Mouse (Mus musculus): ENCODE data around the gene St8sia4. TPM values are rescaled to one million over a fixed set of nuclear protein-coding genes. Genes with fewer than 3 reads are reported as not detected.

Gene St8sia4
- total and polyA plus RNA-seq, 2 experiments: 0.06 to 1.6 TPM

DNA sequence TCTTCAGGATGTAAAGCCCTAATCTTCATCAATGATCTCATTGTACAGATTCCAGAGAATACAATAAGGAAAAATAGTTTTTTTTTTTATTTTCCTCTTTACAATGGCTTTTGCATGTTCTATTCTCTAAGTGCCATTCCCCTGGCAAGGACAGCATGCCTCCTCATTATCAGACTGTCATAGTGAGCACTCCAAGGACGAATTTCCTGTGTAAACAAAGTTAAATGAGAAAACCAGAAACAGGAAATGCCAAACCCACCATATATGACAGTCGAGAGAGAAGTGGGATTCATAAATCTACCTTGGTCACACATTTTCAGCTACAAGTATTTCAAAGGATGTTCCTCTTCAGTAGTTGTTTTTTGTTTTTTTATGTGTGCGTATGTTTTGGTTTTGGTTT, 49.2 kb downstream of the St8sia4 start:
- H3K4me1 ChIP-seq (ENCODE audit: control insufficient read depth, insufficient read depth, low read length): no peaks in the 10 kb centered on the region
- H3K9ac ChIP-seq (ENCODE audit: low read depth, low read length): no peak overlapping the region
- TF ChIP-seq CTCF (IDR thresholded peaks at IDR 0.05; ENCODE audit: low read depth, low read length) (no peak), POLR2A (IDR thresholded peaks at IDR 0.05; ENCODE audit: extremely low read depth, insufficient read depth, low read length) (no peak)
- DNase-seq (ENCODE audit: extremely low read depth, low read depth, low spot score): no peak
- no peaks in the 10 kb centered on the region for H3K27me3 ChIP-seq (ENCODE audit: control insufficient read depth, insufficient read depth, low read length)
- no peak overlapping the region for H3K27ac ChIP-seq (replicated peaks; ENCODE audit: insufficient read depth, low read depth, low read length)
- H3K36me3 ChIP-seq (ENCODE audit: control insufficient read depth, insufficient read depth, low read length): no peaks in the 10 kb centered on the region
- no peaks in the 10 kb centered on the region for H3K79me2 ChIP-seq (ENCODE audit: control insufficient read depth, insufficient read depth, low read length)
- 55% methylated on average over 3 of the region's 3 CpGs for WGBS
- no peak overlapping the region for H3K4me3 ChIP-seq (ENCODE audit: insufficient read depth, low read depth, low read length)

DNA sequence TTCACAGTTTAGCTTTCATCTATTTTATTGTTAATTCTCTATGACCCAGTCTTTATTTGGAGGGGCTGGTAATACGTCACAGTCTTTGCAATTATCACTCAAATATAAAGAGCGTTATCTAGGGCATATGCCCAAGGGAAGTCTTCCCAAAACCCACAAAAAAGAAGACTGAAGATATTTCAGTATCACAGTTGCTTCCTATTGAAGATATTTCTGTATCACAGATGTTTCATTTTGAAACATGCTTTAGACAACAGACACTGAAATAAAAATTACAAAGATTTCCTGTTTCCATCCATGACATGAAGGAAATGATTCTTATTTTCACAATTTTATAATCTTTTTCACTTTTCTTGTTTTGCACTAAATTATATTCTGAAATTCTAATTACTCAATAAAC, 57.4 kb downstream of the St8sia4 start:
- Histone ChIP-seq H3K4me3 (ENCODE audit: insufficient read depth, low read depth, low read length) (no peak overlapping the region), H3K9ac (ENCODE audit: low read depth, low read length) (no peak overlapping the region), H3K4me1 (ENCODE audit: control insufficient read depth, insufficient read depth, low read length) (no peaks in the 10 kb centered on the region), H3K36me3 (ENCODE audit: control insufficient read depth, insufficient read depth, low read length) (no peaks in the 10 kb centered on the region), H3K27me3 (ENCODE audit: control insufficient read depth, insufficient read depth, low read length) (no peaks in the 10 kb centered on the region), H3K27ac (replicated peaks; ENCODE audit: insufficient read depth, low read depth, low read length) (no peak overlapping the region), H3K79me2 (ENCODE audit: control insufficient read depth, insufficient read depth, low read length) (no peaks in the 10 kb centered on the region)
- WGBS: 83% methylated on average over 2 of the region's 2 CpGs
- no peak for TF ChIP-seq CTCF (IDR thresholded peaks at IDR 0.05; ENCODE audit: low read depth, low read length)
- DNase-seq (ENCODE audit: extremely low read depth, low read depth, low spot score): no peak

DNA sequence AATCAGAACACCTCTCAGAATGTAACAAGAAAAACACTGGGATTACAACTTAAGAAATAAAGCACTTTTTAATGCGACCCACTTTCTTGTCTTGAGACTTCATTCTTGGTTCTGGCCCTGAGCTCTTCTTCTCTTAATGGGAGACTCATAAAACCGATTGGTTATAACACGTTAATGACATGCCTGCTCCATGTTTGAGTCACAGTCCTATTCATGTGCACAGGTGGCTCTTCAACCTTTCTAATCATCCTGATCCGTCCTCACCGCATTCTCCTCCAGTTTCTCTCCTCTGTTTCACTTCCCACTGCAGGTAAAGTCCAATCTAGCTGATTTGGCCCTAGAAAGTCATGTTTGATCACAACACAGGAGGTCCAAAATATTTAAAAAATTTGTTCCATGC, 58.3 kb downstream of the St8sia4 start:
- Histone ChIP-seq H3K4me3 (ENCODE audit: insufficient read depth, low read depth, low read length) (no peak overlapping the region), H3K27ac (replicated peaks; ENCODE audit: insufficient read depth, low read depth, low read length) (no peak overlapping the region), H3K27me3 (ENCODE audit: control insufficient read depth, insufficient read depth, low read length) (no peaks in the 10 kb centered on the region), H3K79me2 (ENCODE audit: control insufficient read depth, insufficient read depth, low read length) (no peaks in the 10 kb centered on the region), H3K4me1 (ENCODE audit: control insufficient read depth, insufficient read depth, low read length) (no peaks in the 10 kb centered on the region), H3K36me3 (ENCODE audit: control insufficient read depth, insufficient read depth, low read length) (no peaks in the 10 kb centered on the region), H3K9ac (ENCODE audit: low read depth, low read length) (no peak overlapping the region)
- 72% methylated on average over 5 of the region's 5 CpGs for WGBS
- TF ChIP-seq CTCF (IDR thresholded peaks at IDR 0.05; ENCODE audit: low read depth, low read length) (no peak), POLR2A (IDR thresholded peaks at IDR 0.05; ENCODE audit: extremely low read depth, insufficient read depth, low read length) (no peak)
- DNase-seq (ENCODE audit: extremely low read depth, low read depth, low spot score): no peak

DNA sequence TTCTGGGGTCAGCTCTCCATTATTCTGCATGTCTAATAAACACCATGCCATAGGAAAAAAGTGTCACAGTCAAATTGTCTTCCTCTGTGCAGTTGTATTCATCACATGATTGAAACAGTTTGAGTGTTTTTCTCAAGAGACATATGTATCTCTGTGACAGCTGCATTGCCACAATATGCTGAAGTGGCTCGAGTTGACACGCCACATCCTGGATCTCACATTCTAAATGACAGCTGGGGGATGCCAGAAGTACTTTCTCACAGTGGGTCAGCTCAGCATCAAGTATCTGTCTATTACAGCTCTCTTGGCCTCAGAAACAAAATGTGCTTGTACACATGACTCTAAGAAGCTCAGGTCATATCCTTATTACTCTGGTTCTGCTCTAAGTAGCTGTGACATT, 61.9 kb downstream of the St8sia4 start:
- no peak for DNase-seq (ENCODE audit: extremely low read depth, low read depth, low spot score)
- no peaks in the 10 kb centered on the region for H3K4me1 ChIP-seq (ENCODE audit: control insufficient read depth, insufficient read depth, low read length)
- 75% methylated on average over 2 of the region's 2 CpGs for WGBS
- H3K79me2 ChIP-seq (ENCODE audit: control insufficient read depth, insufficient read depth, low read length): no peaks in the 10 kb centered on the region
- no peaks in the 10 kb centered on the region for H3K36me3 ChIP-seq (ENCODE audit: control insufficient read depth, insufficient read depth, low read length)
- TF ChIP-seq CTCF (IDR thresholded peaks at IDR 0.05; ENCODE audit: low read depth, low read length) (no peak), POLR2A (IDR thresholded peaks at IDR 0.05; ENCODE audit: extremely low read depth, insufficient read depth, low read length) (no peak)
- no peak overlapping the region for H3K4me3 ChIP-seq (ENCODE audit: insufficient read depth, low read depth, low read length)
- H3K27ac ChIP-seq (replicated peaks; ENCODE audit: insufficient read depth, low read depth, low read length): no peak overlapping the region
- no peak overlapping the region for H3K9ac ChIP-seq (ENCODE audit: low read depth, low read length)
- no peaks in the 10 kb centered on the region for H3K27me3 ChIP-seq (ENCODE audit: control insufficient read depth, insufficient read depth, low read length)

DNA sequence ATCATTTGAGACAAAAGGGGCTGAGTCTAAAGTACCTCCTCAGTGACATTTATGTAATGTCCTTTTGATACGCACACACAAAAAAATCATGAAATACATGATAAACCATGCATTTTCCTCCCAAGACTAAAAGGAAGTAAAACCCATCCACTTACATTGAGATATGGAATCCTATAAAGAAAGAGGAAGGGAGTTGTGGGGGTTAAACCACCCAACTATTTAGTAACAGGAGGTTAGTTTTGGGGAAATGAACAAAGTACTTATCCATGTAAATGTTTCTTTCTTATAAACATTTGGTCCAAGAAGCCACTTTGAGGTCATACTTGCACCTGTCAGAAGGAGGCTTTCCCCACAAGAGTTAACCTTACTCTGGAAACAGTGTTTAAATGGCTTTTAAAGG, 69.3 kb downstream of the St8sia4 start:
- H3K27me3 ChIP-seq (ENCODE audit: control insufficient read depth, insufficient read depth, low read length): no peaks in the 10 kb centered on the region
- no peaks in the 10 kb centered on the region for H3K4me1 ChIP-seq (ENCODE audit: control insufficient read depth, insufficient read depth, low read length)
- TF ChIP-seq POLR2A (IDR thresholded peaks at IDR 0.05; ENCODE audit: extremely low read depth, insufficient read depth, low read length) (no peak), CTCF (IDR thresholded peaks at IDR 0.05; ENCODE audit: low read depth, low read length) (no peak)
- DNase-seq (ENCODE audit: extremely low read depth, low read depth, low spot score): peak; percentile 8
- 89% methylated on average over 1 of the region's 1 CpGs for WGBS
- no peaks in the 10 kb centered on the region for H3K36me3 ChIP-seq (ENCODE audit: control insufficient read depth, insufficient read depth, low read length)
- H3K9ac ChIP-seq (ENCODE audit: low read depth, low read length): no peak overlapping the region
- H3K4me3 ChIP-seq (ENCODE audit: insufficient read depth, low read depth, low read length): no peak overlapping the region
- no peak overlapping the region for H3K27ac ChIP-seq (replicated peaks; ENCODE audit: insufficient read depth, low read depth, low read length)
- H3K79me2 ChIP-seq (ENCODE audit: control insufficient read depth, insufficient read depth, low read length): no peaks in the 10 kb centered on the region

DNA sequence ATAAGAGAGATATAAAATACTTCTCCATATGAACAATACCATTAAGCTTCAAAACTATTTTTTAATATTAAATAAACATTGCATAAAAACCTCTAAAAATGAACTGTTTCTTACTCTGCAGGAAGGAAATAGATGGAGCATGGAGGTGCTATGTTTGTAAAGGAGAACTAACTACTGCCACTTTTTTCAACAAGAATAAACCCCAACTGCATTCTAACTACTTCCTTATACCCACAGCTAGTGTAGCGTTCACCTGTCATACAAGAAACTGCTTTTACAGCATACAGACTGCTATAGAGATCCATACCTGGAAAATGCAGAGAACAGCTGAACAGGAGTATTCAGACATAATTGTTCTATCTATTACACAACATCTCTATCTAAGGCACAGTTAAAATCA, 70.5 kb downstream of the St8sia4 start:
- no peaks in the 10 kb centered on the region for H3K27me3 ChIP-seq (ENCODE audit: control insufficient read depth, insufficient read depth, low read length)
- H3K9ac ChIP-seq (ENCODE audit: low read depth, low read length): no peak overlapping the region
- no peak for DNase-seq (ENCODE audit: extremely low read depth, low read depth, low spot score)
- TF ChIP-seq CTCF (IDR thresholded peaks at IDR 0.05; ENCODE audit: low read depth, low read length) (no peak), POLR2A (IDR thresholded peaks at IDR 0.05; ENCODE audit: extremely low read depth, insufficient read depth, low read length) (no peak)
- WGBS: 87% methylated on average over 1 of the region's 1 CpGs
- no peak overlapping the region for H3K4me3 ChIP-seq (ENCODE audit: insufficient read depth, low read depth, low read length)
- no peaks in the 10 kb centered on the region for H3K79me2 ChIP-seq (ENCODE audit: control insufficient read depth, insufficient read depth, low read length)
- no peaks in the 10 kb centered on the region for H3K4me1 ChIP-seq (ENCODE audit: control insufficient read depth, insufficient read depth, low read length)
- H3K36me3 ChIP-seq (ENCODE audit: control insufficient read depth, insufficient read depth, low read length): no peaks in the 10 kb centered on the region
- H3K27ac ChIP-seq (replicated peaks; ENCODE audit: insufficient read depth, low read depth, low read length): no peak overlapping the region
